Mouse (Mus musculus): ENCODE results near the gene Uvrag. TPM values are rescaled to one million over a fixed set of nuclear protein-coding genes. Genes with fewer than 3 reads are reported as not detected.

Uvrag gene
- total RNA-seq (2015) = 37.2 and 42.4 TPM in 2 replicates
- 43.1 and 50.8 TPM in 2 replicates for total RNA-seq (2017)

- peak; percentile 88 for ATAC-seq (ENCODE audit: poor library complexity, severe bottlenecking)
Measured at GRCm38 (mm10) chr7:99140984-99141918, at the start of gene Uvrag. Uvrag (minus strand) TSS chr7:99141141.

- ATAC-seq (ENCODE audit: poor library complexity, severe bottlenecking) = peak; percentile 88
Measured at GRCm38 (mm10) chr7:99189885-99190284, 48.9 kb upstream of the Uvrag start.

DNA sequence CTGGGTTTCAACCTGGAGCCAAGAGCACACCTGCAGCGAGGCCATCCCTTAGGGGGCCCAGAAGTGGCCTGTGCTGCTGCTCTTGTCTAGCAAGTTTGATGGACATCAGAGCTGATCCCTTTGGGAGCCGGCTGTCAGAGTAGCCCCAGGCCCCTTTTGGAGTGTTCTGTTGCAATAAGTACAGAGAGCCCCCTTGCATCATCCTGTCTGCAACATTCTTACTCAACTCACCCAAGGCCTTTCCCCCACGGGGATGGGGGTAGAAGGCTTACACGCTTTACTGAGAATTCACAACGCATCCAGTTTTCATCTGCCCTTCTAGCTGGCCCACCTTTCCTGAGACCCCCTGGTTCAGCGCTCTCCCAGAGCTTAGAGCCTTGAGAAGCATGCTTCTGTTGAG lies 47.7 kb upstream of the Uvrag start:
- ATAC-seq (ENCODE audit: poor library complexity, severe bottlenecking) = peak; percentile 44

DNA sequence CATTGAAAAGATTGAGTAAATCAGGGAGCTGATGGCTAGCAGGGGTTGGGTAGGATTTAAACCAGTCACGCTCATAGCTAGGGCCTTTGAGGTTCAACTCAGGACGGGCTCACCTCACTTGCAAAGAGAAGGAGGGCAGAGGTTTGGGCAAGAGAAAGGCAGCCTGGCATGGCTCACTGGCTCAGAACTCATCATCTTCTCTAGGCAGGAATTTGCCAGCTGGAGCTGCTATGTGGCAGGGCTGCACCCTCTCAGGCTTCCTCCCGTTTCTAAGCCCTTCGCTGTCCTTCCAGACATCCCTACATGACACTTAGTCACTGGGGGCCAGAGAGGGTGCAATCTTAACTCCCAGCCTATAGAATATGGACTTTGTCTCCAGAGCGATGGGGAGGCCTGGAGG lies 46.5 kb upstream of the Uvrag start:
- no peak for ATAC-seq (ENCODE audit: poor library complexity, severe bottlenecking)

GRCm38 (mm10) chr7:99185405-99185804 lies 44.5 kb upstream of the Uvrag start:
- ATAC-seq (ENCODE audit: poor library complexity, severe bottlenecking) = no peak

GRCm38 (mm10) chr7:99183751-99184150 lies 42.8 kb upstream of the Uvrag start:
- peak; percentile 65 for ATAC-seq (ENCODE audit: poor library complexity, severe bottlenecking)

- peak; percentile 78 for ATAC-seq (ENCODE audit: poor library complexity, severe bottlenecking)
Measured at GRCm38 (mm10) chr7:99182432-99183172, 41.7 kb upstream of the Uvrag start, which contains the start of gene Dgat2. Dgat2 (minus strand) TSS chr7:99182719.

DNA sequence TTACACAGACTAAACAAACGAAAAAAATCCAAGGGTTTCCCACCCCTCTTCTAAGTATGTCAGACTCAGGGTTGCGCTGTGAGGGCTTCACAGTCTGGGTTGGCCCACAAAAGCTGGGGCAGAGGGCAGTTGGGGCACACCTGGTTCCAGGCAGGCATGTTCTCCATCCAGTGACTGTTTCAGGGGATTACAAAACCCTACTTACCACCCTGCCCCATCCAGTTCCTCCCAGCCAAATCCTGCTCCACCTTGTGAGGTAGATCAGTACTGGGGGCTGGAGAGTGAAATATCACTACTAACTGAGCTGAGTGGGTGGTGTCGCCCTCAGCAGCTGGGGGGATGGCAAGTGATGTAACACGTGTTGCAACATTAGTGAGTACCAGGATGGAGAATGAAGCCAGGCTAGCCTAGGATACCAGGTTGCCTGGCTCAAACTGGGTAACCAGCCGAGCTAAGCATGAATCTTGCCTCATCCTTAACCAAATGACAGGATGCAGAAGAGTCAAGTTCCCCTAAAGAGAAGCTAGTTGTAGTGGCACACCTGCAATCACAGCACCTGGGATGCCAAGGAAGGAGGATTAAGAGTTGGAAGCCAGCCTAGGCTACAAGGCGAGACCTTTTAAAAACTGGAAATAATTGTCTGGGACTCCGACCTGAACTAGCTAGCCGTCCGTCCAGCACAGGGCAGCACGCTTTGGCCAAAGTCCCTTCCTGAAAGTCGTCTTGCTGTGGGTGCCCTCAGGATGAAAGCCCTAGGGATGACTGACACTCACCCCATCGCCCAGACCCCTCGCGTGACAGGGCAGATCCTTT lies 40.9 kb upstream of the Uvrag start:
- peak; percentile 33 for ATAC-seq (ENCODE audit: poor library complexity, severe bottlenecking)

DNA sequence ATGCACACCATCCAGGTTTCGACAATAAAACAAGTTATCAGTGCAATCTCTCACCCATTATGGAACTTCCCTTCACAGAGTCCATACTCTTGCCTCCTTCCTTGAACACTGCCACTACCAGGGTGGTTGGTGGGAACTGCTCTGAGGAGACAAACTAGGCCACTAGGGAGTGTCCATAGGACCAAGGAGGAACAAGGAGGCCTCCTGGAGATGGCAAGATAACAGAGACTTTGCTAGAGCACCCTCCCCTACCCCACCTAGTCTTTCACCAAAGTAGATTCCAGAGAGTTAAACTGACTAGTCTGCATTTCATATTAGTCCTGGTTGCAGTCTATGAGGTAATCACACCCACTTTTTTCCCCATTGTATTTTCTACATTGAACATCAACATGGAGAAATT lies 39.2 kb upstream of the Uvrag start:
- ATAC-seq (ENCODE audit: poor library complexity, severe bottlenecking) = no peak

DNA sequence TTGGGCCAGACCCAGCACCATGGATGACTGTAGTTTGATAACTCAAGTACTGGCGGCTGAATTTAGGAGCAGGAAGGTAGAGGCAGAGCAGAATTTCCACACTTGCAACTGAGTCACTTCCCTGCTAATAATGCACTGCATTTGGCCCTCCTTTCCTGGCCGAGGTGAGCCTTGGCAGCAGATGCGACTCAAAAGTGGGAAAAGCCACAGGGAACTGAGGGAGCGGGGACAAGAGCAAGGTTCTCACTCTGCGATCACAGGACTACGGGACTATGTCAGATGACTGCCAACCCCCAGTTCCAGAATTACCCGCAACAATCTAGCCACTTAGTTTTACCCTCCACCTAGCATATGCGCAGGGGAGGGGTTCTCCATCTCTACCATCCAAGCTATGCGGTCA lies 38.3 kb upstream of the Uvrag start:
- ATAC-seq (ENCODE audit: poor library complexity, severe bottlenecking) = no peak

GRCm38 (mm10) chr7:99177386-99177785 lies 36.4 kb upstream of the Uvrag start:
- no peak for ATAC-seq (ENCODE audit: poor library complexity, severe bottlenecking)

GRCm38 (mm10) chr7:99175666-99176065 lies 34.7 kb upstream of the Uvrag start:
- ATAC-seq (ENCODE audit: poor library complexity, severe bottlenecking) = no peak

DNA sequence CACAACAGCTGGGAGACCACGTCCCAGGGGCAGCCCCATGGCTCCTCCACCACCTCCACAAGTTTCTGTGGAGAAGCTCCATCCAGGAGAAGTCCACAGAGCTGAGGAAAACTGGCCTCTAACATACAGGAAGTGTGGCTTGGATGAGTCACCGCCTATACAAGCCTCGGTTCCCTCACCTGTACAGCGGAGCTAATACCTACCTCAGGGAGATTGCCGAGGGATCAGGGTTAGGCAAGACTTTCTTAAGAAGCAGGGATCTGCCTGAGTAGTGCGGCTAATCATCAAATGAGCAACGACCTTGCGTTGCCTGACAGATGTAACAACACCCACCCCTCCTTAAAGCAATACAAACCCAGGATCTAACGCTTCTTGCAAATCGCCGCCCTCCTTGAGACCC lies 34.2 kb upstream of the Uvrag start:
- no peak for ATAC-seq (ENCODE audit: poor library complexity, severe bottlenecking)

- ATAC-seq (ENCODE audit: poor library complexity, severe bottlenecking) = no peak
Measured at GRCm38 (mm10) chr7:99174006-99174405, 33.1 kb upstream of the Uvrag start.

- ATAC-seq (ENCODE audit: poor library complexity, severe bottlenecking) = peak; percentile 75
Measured at GRCm38 (mm10) chr7:99172898-99173297, 32.0 kb upstream of the Uvrag start.

- ATAC-seq (ENCODE audit: poor library complexity, severe bottlenecking) = no peak
Measured at GRCm38 (mm10) chr7:99171730-99172463, 31.0 kb upstream of the Uvrag start.

GRCm38 (mm10) chr7:99170519-99170918 lies 29.6 kb upstream of the Uvrag start:
- ATAC-seq (ENCODE audit: poor library complexity, severe bottlenecking) = no peak

DNA sequence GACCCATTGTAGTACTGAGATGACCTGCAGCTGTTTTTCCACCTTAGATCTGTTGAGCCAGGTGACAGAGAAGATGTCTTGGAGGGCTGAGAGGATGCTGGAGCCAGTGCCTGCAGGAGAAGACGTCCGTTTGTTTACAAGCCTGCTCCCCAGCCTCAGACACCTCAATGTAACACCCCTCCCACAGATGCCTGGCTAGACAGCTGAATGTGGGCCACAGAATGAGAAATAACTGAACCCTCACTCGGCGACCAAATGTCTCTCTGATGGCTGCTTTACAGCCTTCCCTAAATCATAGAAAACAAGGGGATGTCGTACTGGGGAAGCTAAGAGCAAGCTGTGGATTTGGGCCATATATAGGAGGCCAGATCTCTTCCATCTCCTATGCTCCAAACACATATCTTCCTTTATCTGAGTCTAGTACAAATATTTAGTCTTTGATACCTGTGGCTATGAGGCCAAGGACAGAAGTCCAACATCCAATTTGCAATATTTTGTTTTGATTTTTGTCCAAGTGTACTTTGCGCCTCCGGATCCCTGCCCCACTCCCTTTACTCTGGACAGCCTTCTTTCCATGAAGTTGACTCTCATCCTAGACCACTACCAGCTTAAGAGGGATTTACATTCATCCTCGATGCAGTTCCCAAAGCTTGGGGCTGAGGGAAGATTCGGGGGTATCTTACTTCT lies 28.9 kb upstream of the Uvrag start:
- ATAC-seq (ENCODE audit: poor library complexity, severe bottlenecking) = no peak

- no peak for ATAC-seq (ENCODE audit: poor library complexity, severe bottlenecking)
Measured at GRCm38 (mm10) chr7:99168756-99169155, 27.8 kb upstream of the Uvrag start.

DNA sequence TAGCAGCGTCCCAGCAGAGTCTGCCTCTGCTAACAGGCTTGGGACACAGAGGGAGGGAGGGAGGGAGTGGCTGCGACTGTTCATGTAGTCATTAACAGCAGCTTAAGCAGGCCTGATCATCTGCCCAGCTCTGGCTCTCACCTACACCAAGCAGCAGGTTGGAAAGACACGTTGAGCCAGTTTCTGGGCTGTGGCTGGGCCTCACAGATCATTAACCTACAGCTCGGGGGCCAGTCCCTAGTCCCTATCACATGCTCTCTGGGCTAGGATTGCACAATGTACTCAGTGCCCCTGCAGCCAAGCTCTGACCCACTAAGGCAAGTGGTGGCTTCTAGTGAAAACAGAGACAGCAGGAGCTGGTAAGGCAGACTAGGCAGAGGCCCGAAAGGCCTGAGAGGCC lies 27.0 kb upstream of the Uvrag start:
- no peak for ATAC-seq (ENCODE audit: poor library complexity, severe bottlenecking)
